Mouse (Mus musculus) neural tube, embryonic 11.5 days (tissue): ENCODE measurements around the gene Anpep. TPM values are rescaled to one million over a fixed set of nuclear protein-coding genes. Genes with fewer than 3 reads are reported as not detected.

Experiments
- ATAC-seq: fragments of 200-750 bp; cut with Nextera tagmentation; 2 replicates; pipeline ENCODE4 v1.8.0; 2017; ENCODE audit warnings: moderate number of reproducible peaks, mild to moderate bottlenecking, moderate TSS enrichment, moderate library complexity; ENCODE audit not compliant: insufficient read depth, low FRiP score, low TSS enrichment
- DNase-seq: peaks from one replicate; pipeline ENCODE4 v3.0.0-alpha.2; 2015; ENCODE audit warnings: low spot score
- H3K27ac ChIP-seq: fragments of 300-500 bp; sonication (generic); 2 replicates; pipeline ENCODE4 v1.5.1; 2014; ENCODE audit warnings: low read depth, mild to moderate bottlenecking, low read length
- H3K27me3 ChIP-seq: fragments of 300-500 bp; sonication (generic); 2 replicates; pipeline ENCODE4 v1.6.1; 2014; ENCODE audit warnings: mild to moderate bottlenecking, low read length, mixed read lengths; ENCODE audit not compliant: control insufficient read depth, insufficient read depth
- H3K36me3 ChIP-seq: fragments of 300-500 bp; sonication (generic); 2 replicates; pipeline ENCODE4 v1.6.1; 2014; ENCODE audit warnings: mild to moderate bottlenecking, low read length, moderate library complexity, mixed read lengths; ENCODE audit not compliant: control insufficient read depth, insufficient read depth
- H3K4me1 ChIP-seq: fragments of 300-500 bp; sonication (generic); 2 replicates; pipeline ENCODE4 v1.6.1; 2014; ENCODE audit warnings: low read length, mixed read lengths; ENCODE audit not compliant: control insufficient read depth, insufficient read depth
- H3K4me2 ChIP-seq: fragments of 300-500 bp; sonication (generic); 2 replicates; pipeline ENCODE4 v1.6.1; 2014; ENCODE audit warnings: low read depth, mild to moderate bottlenecking, moderate library complexity
- H3K4me3 ChIP-seq: fragments of 300-500 bp; sonication (generic); 2 replicates; pipeline ENCODE4 v1.5.1; 2014; ENCODE audit warnings: low read depth, low read length
- H3K9ac ChIP-seq: fragments of 300-500 bp; sonication (generic); 2 replicates; pipeline ENCODE4 v1.6.1; 2014; ENCODE audit warnings: mild to moderate bottlenecking, low read length
- H3K9me3 ChIP-seq: fragments of 300-500 bp; sonication (generic); 2 replicates; pipeline ENCODE4 v1.6.1; 2016; ENCODE audit warnings: low read length; ENCODE audit not compliant: control insufficient read depth
- WGBS: fragments of 180-500 bp; shearing (Covaris S2); extraction: QIAGEN DNeasy Blood & Tissue Kit; methylation state at CpG from one replicate; pipeline ENCODE4 v1.1.7; 2014; 5-methylcytosine and 5-hydroxymethylcytosine counted together
- polyA plus RNA-seq: library from polyadenylated mRNA; unstranded; fragments of >200 nt; fragmentation: Nextera tagmentation; extraction: Ambion mirVana; gene quantifications from 2 replicates; pipeline ENCODE4 v1.2.1, GENCODE M21; 2014

The Anpep gene
- polyA plus RNA-seq, 1 experiment from 2014 or later = 7.1 TPM

- no peak for ATAC-seq
- Histone ChIP-seq H3K36me3 (no peaks in the 10 kb centered on the region), H3K4me3 (no peak overlapping the region), H3K9me3 (no peaks in the 10 kb centered on the region), H3K4me2 (no peak overlapping the region), H3K27ac (no peak overlapping the region), H3K9ac (no peak overlapping the region), H3K4me1 (no peaks in the 10 kb centered on the region), H3K27me3 (no peaks in the 10 kb centered on the region)
- WGBS = 73% methylated on average over 11 of the region's 11 CpGs
- DNase-seq = peak; percentile 8
These were observed 2.5 kb downstream of the Anpep start for GRCm38 (mm10) chr7:79858202-79858934.

- Histone ChIP-seq H3K9me3 (no peaks in the 10 kb centered on the region), H3K27me3 (no peaks in the 10 kb centered on the region), H3K4me1 (no peaks in the 10 kb centered on the region), H3K4me3 (no peak overlapping the region), H3K27ac (no peak overlapping the region), H3K9ac (no peak overlapping the region), H3K4me2 (no peak overlapping the region), H3K36me3 (no peaks in the 10 kb centered on the region)
- no peak for DNase-seq
- 78% methylated on average over 4 of the region's 4 CpGs for WGBS
- ATAC-seq = no peak
These were observed 4.6 kb downstream of the Anpep start for GRCm38 (mm10) chr7:79856305-79856704.

- H3K36me3 ChIP-seq = no peaks in the 10 kb centered on the region
- 9% methylated on average over 50 of the region's 53 CpGs for WGBS
- H3K4me3 ChIP-seq = peak overlapping the region; percentile 31
- peak overlapping the region; percentile 51 for H3K4me2 ChIP-seq
- peaks cover 12% of the 10 kb centered on the region; the same call in 1 of the 2 replicates for H3K27me3 ChIP-seq
- peak overlapping the region; percentile 24 for H3K9ac ChIP-seq
- ATAC-seq (no peak), DNase-seq (peak; percentile 74)
- H3K9me3 ChIP-seq = no peaks in the 10 kb centered on the region
- no peak overlapping the region for H3K27ac ChIP-seq
- H3K4me1 ChIP-seq = no peaks in the 10 kb centered on the region
These were observed 13.1 kb downstream of the Anpep start for GRCm38 (mm10) chr7:79847456-79848451.

- peak; percentile 8 for DNase-seq
- Histone ChIP-seq H3K4me2 (no peak overlapping the region), H3K9me3 (no peaks in the 10 kb centered on the region), H3K27me3 (peaks cover 12% of the 10 kb centered on the region; the same call in 1 of the 2 replicates), H3K9ac (no peak overlapping the region), H3K4me3 (no peak overlapping the region), H3K27ac (no peak overlapping the region), H3K4me1 (no peaks in the 10 kb centered on the region), H3K36me3 (no peaks in the 10 kb centered on the region)
- 70% methylated on average over 2 of the region's 2 CpGs for WGBS
- ATAC-seq = no peak; the same call in 1 of the 2 replicates
These were observed 14.5 kb downstream of the Anpep start for GRCm38 (mm10) chr7:79846342-79846741.

GRCm38 (mm10) chr7:79844090-79844802 lies 16.6 kb downstream of the Anpep start:
- DNase-seq = peak; percentile 1
- no peak overlapping the region for H3K4me3 ChIP-seq
- H3K4me1 ChIP-seq = no peaks in the 10 kb centered on the region
- no peak for ATAC-seq
- H3K27ac ChIP-seq = no peak overlapping the region
- H3K36me3 ChIP-seq = no peaks in the 10 kb centered on the region
- H3K9ac ChIP-seq = no peak overlapping the region
- no peak overlapping the region for H3K4me2 ChIP-seq
- H3K9me3 ChIP-seq = no peaks in the 10 kb centered on the region
- peaks cover 12% of the 10 kb centered on the region; the same call in 1 of the 2 replicates for H3K27me3 ChIP-seq
- WGBS = 87% methylated on average over 8 of the region's 8 CpGs

- Histone ChIP-seq H3K27me3 (0 out of 2 replicates have a peak, but pooled peaks cover 3% of the 10 kb centered on the region), H3K4me2 (no peak overlapping the region), H3K36me3 (no peaks in the 10 kb centered on the region), H3K9me3 (no peaks in the 10 kb centered on the region), H3K4me1 (no peaks in the 10 kb centered on the region), H3K27ac (no peak overlapping the region), H3K4me3 (no peak overlapping the region), H3K9ac (no peak overlapping the region)
- DNase-seq (peak; percentile 5), ATAC-seq (no peak)
- WGBS = 61% methylated on average over 7 of the region's 7 CpGs
These were observed 18.7 kb downstream of the Anpep start for GRCm38 (mm10) chr7:79842163-79842562.

- ATAC-seq (no peak), DNase-seq (peak; percentile 4)
- no peaks in the 10 kb centered on the region for H3K4me1 ChIP-seq
- no peak overlapping the region for H3K9ac ChIP-seq
- no peak overlapping the region for H3K27ac ChIP-seq
- no peaks in the 10 kb centered on the region for H3K9me3 ChIP-seq
- no peak overlapping the region for H3K4me2 ChIP-seq
- H3K27me3 ChIP-seq = no peaks in the 10 kb centered on the region
- 82% methylated on average over 2 of the region's 2 CpGs for WGBS
- no peaks in the 10 kb centered on the region for H3K36me3 ChIP-seq
- no peak overlapping the region for H3K4me3 ChIP-seq
These were observed 23.6 kb downstream of the Anpep start for GRCm38 (mm10) chr7:79837247-79837646.

- Histone ChIP-seq H3K27ac (no peak overlapping the region), H3K4me2 (no peak overlapping the region), H3K9ac (no peak overlapping the region), H3K36me3 (no peaks in the 10 kb centered on the region), H3K4me1 (no peaks in the 10 kb centered on the region), H3K27me3 (no peaks in the 10 kb centered on the region), H3K4me3 (no peak overlapping the region), H3K9me3 (no peaks in the 10 kb centered on the region)
- WGBS = 96% methylated on average over 6 of the region's 6 CpGs
- no peak for ATAC-seq
- DNase-seq = no peak
These were observed 25.7 kb downstream of the Anpep start for GRCm38 (mm10) chr7:79835196-79835595.
